Mouse (Mus musculus) ES-E14 (cell line): ENCODE measurements at regions not wholly inside any gene's neighbourhood (a gene's known extent, or its start where the extent isn't known, plus 50 kb on each side); places are given as distances from the start of the nearest gene placed in this dataset.

Experiments
- MAFK ChIP-seq: IDR thresholded peaks from 2 replicates; pipeline ENCODE4 v1.6.1; 2014; ENCODE audit warnings: mild to moderate bottlenecking, low read depth, low read length, inconsistent platforms; ENCODE audit not compliant: insufficient read depth
- ZC3H11A ChIP-seq: IDR thresholded peaks from 2 replicates; pipeline ENCODE4 v1.6.1; 2012; ENCODE audit warnings: low read depth, mild to moderate bottlenecking, inconsistent platforms, low read length, borderline replicate concordance
- ZNF384 ChIP-seq: IDR thresholded peaks from 2 replicates; pipeline ENCODE4 v1.6.1; 2012; ENCODE audit warnings: low read depth, low read length, inconsistent platforms

- no peak for TF ChIP-seq ZC3H11A
- no peak for TF ChIP-seq MAFK
- no peak for TF ChIP-seq ZNF384
Measured at GRCm38 (mm10) chr5:148657936-148658640, 105.5 kb upstream of the Ubl3 start.
